Mouse (Mus musculus) heart, embryonic 11.5 days (tissue): Measurements from ENCODE around the gene Cks2. TPM values are rescaled to one million over a fixed set of nuclear protein-coding genes. Genes with fewer than 3 reads are reported as not detected.

Source experiments
- ATAC-seq: fragments of 200-750 bp; cut with Nextera tagmentation; replicated peaks from 2 replicates; pipeline ENCODE4 v1.8.0; 2017; ENCODE audit warnings: moderate library complexity; ENCODE audit not compliant: insufficient number of reproducible peaks, low FRiP score, low TSS enrichment
- H3K27ac ChIP-seq: fragments of 300-500 bp; sonication (generic); 2 replicates; pipeline ENCODE4 v1.5.1; 2014; ENCODE audit warnings: mild to moderate bottlenecking, low read depth, low read length
- H3K27me3 ChIP-seq: fragments of 300-500 bp; sonication (generic); 2 replicates; pipeline ENCODE4 v1.6.1; 2014; ENCODE audit warnings: mild to moderate bottlenecking, low read length, mixed read lengths; ENCODE audit not compliant: control insufficient read depth, insufficient read depth
- H3K36me3 ChIP-seq: fragments of 300-500 bp; sonication (generic); 2 replicates; pipeline ENCODE4 v1.6.1; 2014; ENCODE audit warnings: mild to moderate bottlenecking, low read length, moderate library complexity, mixed read lengths; ENCODE audit not compliant: control insufficient read depth, insufficient read depth
- H3K4me1 ChIP-seq: fragments of 300-500 bp; sonication (generic); 2 replicates; pipeline ENCODE4 v1.6.1; 2014; ENCODE audit warnings: low read length; ENCODE audit not compliant: control insufficient read depth, insufficient read depth
- H3K4me2 ChIP-seq: fragments of 300-500 bp; sonication (generic); 2 replicates; pipeline ENCODE4 v1.6.1; 2014; ENCODE audit warnings: mild to moderate bottlenecking, moderate library complexity
- H3K4me3 ChIP-seq: fragments of 300-500 bp; sonication (generic); 2 replicates; pipeline ENCODE4 v1.5.1; 2014; ENCODE audit warnings: low read depth, low read length
- H3K9ac ChIP-seq: fragments of 300-500 bp; sonication (generic); 2 replicates; pipeline ENCODE4 v1.6.1; 2014; ENCODE audit warnings: mild to moderate bottlenecking, low read depth, low read length, moderate library complexity
- H3K9me3 ChIP-seq: fragments of 300-500 bp; sonication (generic); replicated peaks from 2 replicates; pipeline ENCODE4 v1.6.1; 2016; ENCODE audit warnings: low read length; ENCODE audit not compliant: control insufficient read depth
- WGBS: fragments of 180-500 bp; shearing (Covaris S2); extraction: QIAGEN DNeasy Blood & Tissue Kit; methylation state at CpG from one replicate; pipeline ENCODE4 v1.1.7; 2014; ENCODE audit not compliant: insufficient replicate concordance; 5-methylcytosine and 5-hydroxymethylcytosine counted together
- polyA plus RNA-seq: library from polyadenylated mRNA; unstranded; fragments of >200 nt; fragmentation: Nextera tagmentation; extraction: Ambion mirVana; gene quantifications from 2 replicates; pipeline ENCODE4 v1.2.1, GENCODE M21; 2014

The Cks2 gene
- polyA plus RNA-seq, 1 experiment from 2014 or later: 306 TPM

DNA sequence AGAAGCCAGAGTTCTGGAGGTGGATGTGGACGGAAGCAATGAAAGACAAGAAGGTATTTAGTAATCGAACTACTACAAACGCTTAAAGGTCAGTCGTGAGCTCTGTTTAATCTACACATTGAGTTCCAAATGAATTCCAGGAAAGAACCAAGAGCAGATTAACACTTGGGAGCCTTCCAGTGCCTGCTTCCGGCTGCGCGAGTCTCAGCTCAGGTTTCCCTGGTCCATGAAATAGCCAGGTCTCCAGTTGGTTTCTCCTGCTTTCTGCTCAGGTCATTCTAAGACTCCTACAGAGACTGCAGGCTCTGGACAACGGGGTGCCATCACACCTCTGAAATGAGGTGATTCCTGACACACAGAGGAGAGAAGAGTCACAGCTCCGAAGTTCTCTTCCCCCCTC is 34.0 kb upstream of the Cks2 start:
- H3K4me1 ChIP-seq: no peaks in the 10 kb centered on the region
- no peak overlapping the region for H3K4me3 ChIP-seq
- peak overlapping the region; percentile 39 for H3K4me2 ChIP-seq
- H3K36me3 ChIP-seq: no peaks in the 10 kb centered on the region
- no peak for ATAC-seq
- H3K27ac ChIP-seq: no peak overlapping the region
- no peaks in the 10 kb centered on the region for H3K9me3 ChIP-seq
- no peak overlapping the region for H3K9ac ChIP-seq
- H3K27me3 ChIP-seq: no peaks in the 10 kb centered on the region
- WGBS: 9% methylated on average over 9 of the region's 9 CpGs

DNA sequence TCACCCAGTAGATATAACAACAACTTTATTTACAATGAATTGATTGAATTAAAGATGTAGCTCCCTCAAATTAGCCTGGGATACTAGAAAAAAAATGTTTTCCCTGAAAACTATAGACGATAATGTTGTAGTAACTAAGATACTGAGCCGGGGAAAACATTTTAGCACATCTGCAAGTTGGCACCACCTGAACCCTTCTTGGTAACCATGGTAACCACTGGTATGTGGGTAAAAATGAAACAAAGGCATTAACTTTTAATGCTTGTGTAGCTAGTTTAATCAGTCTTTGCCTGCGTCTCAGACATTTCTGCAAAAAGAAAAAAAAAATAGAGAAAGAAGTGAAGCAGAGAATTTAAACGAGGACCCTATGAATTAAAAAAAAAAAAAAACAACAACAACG is 33.5 kb upstream of the Cks2 start:
- no peak overlapping the region for H3K4me3 ChIP-seq
- no peaks in the 10 kb centered on the region for H3K36me3 ChIP-seq
- H3K27me3 ChIP-seq: no peaks in the 10 kb centered on the region
- H3K27ac ChIP-seq: no peak overlapping the region
- 61% methylated on average over 5 of the region's 5 CpGs for WGBS
- no peaks in the 10 kb centered on the region for H3K4me1 ChIP-seq
- no peak for ATAC-seq
- H3K9ac ChIP-seq: no peak overlapping the region
- H3K9me3 ChIP-seq: no peaks in the 10 kb centered on the region
- H3K4me2 ChIP-seq: peak overlapping the region; percentile 39; the same call in 1 of the 2 replicates

DNA sequence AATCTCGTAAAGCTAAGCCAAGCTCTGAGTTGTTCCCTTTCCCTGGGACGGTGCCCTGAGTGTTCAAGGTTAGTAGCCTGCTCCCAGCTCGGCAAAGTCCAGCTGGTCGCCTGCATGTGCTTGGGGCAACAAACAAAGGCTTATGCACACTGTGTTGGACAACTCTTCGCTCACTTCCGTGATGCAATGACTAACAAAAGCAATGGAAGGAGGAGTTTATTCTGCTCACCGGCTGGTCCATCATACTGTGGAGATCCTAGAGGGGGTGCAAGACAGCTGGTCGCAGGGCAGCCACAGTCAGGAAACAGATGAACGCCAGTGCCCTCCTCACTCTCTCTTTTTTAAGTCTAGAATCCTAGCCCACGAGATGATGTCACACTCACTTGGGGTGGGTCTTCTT is 29.2 kb upstream of the Cks2 start:
- no peaks in the 10 kb centered on the region for H3K27me3 ChIP-seq
- 60% methylated on average over 10 of the region's 10 CpGs for WGBS
- no peak for ATAC-seq

GRCm38 (mm10) chr13:51616417-51617044 is 28.5 kb upstream of the Cks2 start:
- H3K4me1 ChIP-seq: no peaks in the 10 kb centered on the region
- H3K4me2 ChIP-seq: no peak overlapping the region
- no peak overlapping the region for H3K4me3 ChIP-seq
- no peak for ATAC-seq
- H3K9ac ChIP-seq: no peak overlapping the region
- WGBS: 22% methylated on average over 12 of the region's 12 CpGs
- H3K27me3 ChIP-seq: no peaks in the 10 kb centered on the region
- H3K9me3 ChIP-seq: no peaks in the 10 kb centered on the region
- H3K27ac ChIP-seq: no peak overlapping the region
- H3K36me3 ChIP-seq: no peaks in the 10 kb centered on the region

More for the DNA sequence above, 29.2 kb upstream of the Cks2 start:
- no peak overlapping the region for H3K4me2 ChIP-seq
- no peaks in the 10 kb centered on the region for H3K36me3 ChIP-seq
- no peaks in the 10 kb centered on the region for H3K9me3 ChIP-seq
- H3K9ac ChIP-seq: no peak overlapping the region
- H3K4me3 ChIP-seq: no peak overlapping the region
- no peaks in the 10 kb centered on the region for H3K4me1 ChIP-seq
- no peak overlapping the region for H3K27ac ChIP-seq

DNA sequence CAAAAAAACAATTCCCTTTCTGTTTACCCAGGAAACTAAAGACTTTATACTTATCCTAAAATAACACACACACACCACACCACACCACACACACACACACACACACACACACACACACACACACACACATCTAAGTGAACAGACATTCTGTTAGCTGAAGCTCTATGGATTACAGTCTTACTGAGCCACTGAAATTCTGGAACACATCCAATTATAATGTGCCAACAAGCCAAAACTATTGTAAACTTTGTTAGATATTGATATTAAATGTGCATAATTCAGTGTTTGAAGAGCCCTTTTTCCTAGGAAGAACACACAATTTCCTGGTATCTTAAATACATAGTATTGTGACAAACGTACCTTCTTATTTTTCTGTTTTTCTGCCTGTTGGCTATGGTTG is 27.7 kb upstream of the Cks2 start:
- no peaks in the 10 kb centered on the region for H3K4me1 ChIP-seq
- no peaks in the 10 kb centered on the region for H3K36me3 ChIP-seq
- H3K4me3 ChIP-seq: no peak overlapping the region
- no peaks in the 10 kb centered on the region for H3K9me3 ChIP-seq
- no peak overlapping the region for H3K4me2 ChIP-seq
- no peak for ATAC-seq
- H3K27ac ChIP-seq: no peak overlapping the region
- H3K9ac ChIP-seq: no peak overlapping the region
- no peaks in the 10 kb centered on the region for H3K27me3 ChIP-seq
- 58% methylated on average over 1 of the region's 1 CpGs for WGBS

DNA sequence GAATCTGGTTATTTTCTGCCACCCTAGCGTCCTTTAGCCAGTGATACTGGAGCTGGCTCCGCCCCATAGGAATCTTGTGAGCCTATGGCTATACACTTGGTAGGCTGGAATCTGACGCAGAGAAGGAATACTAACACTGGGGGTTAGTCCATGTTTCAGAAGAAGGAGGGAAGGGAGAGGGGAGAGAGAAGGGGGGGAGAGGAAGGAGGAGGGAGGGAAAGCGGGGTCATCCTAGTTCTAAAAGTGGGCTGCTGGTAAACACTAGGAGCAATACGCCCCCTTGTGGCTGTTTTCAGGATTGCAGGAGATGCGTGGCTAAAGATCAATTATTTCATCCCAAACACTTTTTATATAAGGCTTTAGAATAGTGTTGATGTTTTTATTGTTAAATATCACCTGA is 27.2 kb upstream of the Cks2 start:
- H3K4me3 ChIP-seq: no peak overlapping the region
- no peaks in the 10 kb centered on the region for H3K4me1 ChIP-seq
- H3K4me2 ChIP-seq: peak overlapping the region; percentile 39
- no peaks in the 10 kb centered on the region for H3K36me3 ChIP-seq
- H3K27me3 ChIP-seq: no peaks in the 10 kb centered on the region
- no peak for ATAC-seq
- no peak overlapping the region for H3K9ac ChIP-seq
- 18% methylated on average over 6 of the region's 6 CpGs for WGBS
- no peaks in the 10 kb centered on the region for H3K9me3 ChIP-seq
- H3K27ac ChIP-seq: no peak overlapping the region

DNA sequence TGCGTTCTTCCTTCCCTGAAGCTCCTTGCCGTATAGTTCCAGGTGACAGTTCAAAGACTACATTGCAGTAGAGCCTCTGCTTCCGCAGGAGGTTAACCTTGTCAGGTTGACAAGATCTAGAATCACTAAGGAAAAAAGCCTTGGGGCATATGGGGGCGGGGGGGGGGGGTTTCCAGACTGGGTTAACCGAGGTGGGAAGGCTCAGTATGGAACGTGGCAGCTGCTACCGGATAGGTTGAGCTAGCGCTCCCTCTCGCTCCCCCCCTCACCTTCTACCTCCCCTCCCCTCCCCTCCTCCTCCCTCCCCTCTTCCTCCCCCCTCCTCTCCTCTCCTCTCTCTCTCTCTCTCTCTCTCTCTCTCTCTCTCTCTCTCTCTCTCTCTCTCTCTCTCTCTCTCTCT is 26.4 kb upstream of the Cks2 start:
- Histone ChIP-seq H3K4me1 (no peaks in the 10 kb centered on the region), H3K27me3 (no peaks in the 10 kb centered on the region), H3K9ac (no peak overlapping the region), H3K4me3 (no peak overlapping the region), H3K9me3 (no peaks in the 10 kb centered on the region), H3K36me3 (no peaks in the 10 kb centered on the region), H3K27ac (no peak overlapping the region), H3K4me2 (no peak overlapping the region)
- WGBS: 34% methylated on average over 9 of the region's 9 CpGs
- no peak for ATAC-seq

DNA sequence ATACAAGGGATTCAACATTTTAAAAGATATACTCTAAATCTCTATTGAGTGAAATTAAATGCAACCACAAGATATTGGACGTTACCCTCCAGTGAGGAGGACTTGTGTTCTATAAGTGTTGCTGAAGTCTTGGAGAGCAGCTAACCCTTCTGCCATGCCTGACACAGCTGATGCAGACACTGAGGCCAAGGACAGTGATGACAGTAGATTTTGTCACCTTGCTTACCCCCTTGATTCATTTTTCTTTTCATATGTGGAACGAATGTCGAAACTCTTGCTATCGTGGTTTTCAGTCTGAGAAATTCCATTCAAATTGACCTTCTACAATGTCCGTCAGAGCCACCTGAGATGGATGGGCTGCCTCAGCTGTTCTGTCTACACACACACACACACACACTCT is 22.4 kb upstream of the Cks2 start:
- Histone ChIP-seq H3K27ac (no peak overlapping the region), H3K9ac (no peak overlapping the region), H3K36me3 (no peaks in the 10 kb centered on the region), H3K4me1 (no peaks in the 10 kb centered on the region), H3K4me3 (no peak overlapping the region), H3K27me3 (no peaks in the 10 kb centered on the region), H3K9me3 (no peaks in the 10 kb centered on the region), H3K4me2 (no peak overlapping the region)
- 79% methylated on average over 5 of the region's 5 CpGs for WGBS
- ATAC-seq: no peak

DNA sequence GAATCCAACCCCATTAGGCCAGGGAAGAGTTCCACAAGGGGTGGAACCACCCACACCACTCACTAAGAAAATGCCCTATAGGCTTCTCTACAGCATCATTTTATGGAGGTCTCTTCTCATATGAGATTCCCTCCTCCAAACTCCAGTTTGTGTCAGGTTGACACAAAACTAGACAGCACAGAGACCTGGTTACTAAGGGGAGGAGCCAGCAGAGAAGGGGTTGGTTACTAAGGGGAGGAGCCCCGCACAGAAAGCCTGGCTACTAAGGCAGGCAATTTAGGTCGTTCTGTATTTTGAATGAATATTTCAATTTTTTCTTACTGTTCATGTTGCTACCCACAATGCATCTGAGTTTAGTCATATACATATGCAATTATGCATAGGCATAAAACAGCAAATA is 21.4 kb upstream of the Cks2 start:
- Histone ChIP-seq H3K4me2 (no peak overlapping the region), H3K4me3 (no peak overlapping the region), H3K36me3 (no peaks in the 10 kb centered on the region), H3K9ac (no peak overlapping the region), H3K27ac (no peak overlapping the region), H3K9me3 (no peaks in the 10 kb centered on the region), H3K27me3 (no peaks in the 10 kb centered on the region), H3K4me1 (no peaks in the 10 kb centered on the region)
- no peak for ATAC-seq
- 71% methylated on average over 2 of the region's 2 CpGs for WGBS
